Mouse (Mus musculus) spleen, adult 2 months (tissue): ENCODE measurements around the gene Banf1.

Source experiments
- CTCF ChIP-seq: fragments of 200-500 bp; IDR thresholded peaks from 2 replicates; pipeline ENCODE4 v1.5.1; 2011; ENCODE audit warnings: mild to moderate bottlenecking, inconsistent platforms; ENCODE audit not compliant: insufficient read depth, insufficient read length, insufficient replicate concordance; ENCODE audit errors: extremely low read depth
- POLR2A ChIP-seq: fragments of 200-500 bp; IDR thresholded peaks from 2 replicates; pipeline ENCODE4 v1.6.1; 2011; ENCODE audit warnings: low read depth, low read length, inconsistent platforms

DNA sequence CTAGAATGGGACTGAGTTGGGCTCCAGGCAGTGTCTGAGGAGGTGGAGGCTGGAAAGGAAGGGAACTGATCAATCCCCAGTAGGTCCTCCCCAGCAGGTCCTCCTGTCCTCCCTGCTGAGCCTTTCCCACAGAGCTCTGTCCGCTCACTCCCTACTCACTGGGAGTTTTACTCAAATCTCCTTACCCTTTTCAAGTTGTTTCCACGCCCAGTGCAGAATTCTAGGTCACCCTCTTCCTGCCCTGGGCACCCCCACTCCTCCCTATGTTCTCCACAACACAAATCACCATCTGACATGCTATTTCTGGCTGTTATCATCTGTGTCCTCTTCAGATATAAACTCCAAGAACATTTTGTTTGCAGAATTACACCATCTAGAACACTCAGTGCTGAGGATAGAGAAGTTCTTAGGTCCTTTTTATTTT lies 47.6 kb upstream of the Banf1 start:
- TF ChIP-seq CTCF = no peak
- TF ChIP-seq POLR2A = no peak
